Mouse (Mus musculus) fat pad, adult 2 months (tissue): ENCODE measurements around the gene Nr3c2.

Experiments used
- DNase-seq: peaks from one replicate; pipeline ENCODE4 v3.0.0-alpha.2; 2011; ENCODE audit warnings: low read depth, low spot score; ENCODE audit errors: extremely low read depth

The Nr3c2 gene

DNA sequence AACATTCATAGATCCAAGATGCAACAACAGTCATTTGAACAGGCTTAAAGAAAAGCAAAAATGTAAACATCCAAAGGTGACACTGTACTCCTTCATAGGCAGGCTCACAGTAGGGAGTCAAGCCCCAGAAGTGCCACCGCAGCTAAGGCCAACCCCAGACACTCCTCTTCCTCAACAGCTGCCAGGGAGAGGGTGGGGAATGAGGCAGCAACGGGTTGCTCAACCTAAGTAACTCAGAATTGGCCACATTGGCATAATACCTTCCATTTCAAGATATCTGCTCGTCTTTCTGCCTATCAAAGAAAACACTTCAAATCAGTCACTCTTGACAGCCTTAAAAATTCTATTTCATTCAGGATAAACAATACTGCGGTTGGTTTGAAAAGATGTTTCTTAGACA, 392.9 kb downstream of the Nr3c2 start:
- DNase-seq, result no peak

DNA sequence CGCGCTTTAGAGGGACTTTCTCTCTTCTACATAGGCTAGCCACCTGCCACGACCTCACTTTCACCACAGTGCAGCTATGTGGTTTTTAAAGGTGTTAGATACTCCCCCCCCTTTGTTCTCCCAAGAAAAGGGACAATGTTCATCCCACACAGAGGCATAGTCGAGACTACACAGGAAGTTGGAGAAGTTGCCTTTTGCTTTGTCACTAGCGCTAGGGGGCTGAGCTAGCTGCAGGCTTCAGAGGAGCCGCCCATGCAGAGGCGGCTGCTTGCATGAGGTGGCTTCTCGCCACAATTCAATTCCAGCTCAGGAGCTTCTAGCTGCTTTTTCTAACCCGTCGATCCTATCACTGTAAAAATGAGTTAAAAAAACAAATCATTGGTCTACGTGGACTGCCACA, 393.4 kb downstream of the Nr3c2 start:
- no peak for DNase-seq

DNA sequence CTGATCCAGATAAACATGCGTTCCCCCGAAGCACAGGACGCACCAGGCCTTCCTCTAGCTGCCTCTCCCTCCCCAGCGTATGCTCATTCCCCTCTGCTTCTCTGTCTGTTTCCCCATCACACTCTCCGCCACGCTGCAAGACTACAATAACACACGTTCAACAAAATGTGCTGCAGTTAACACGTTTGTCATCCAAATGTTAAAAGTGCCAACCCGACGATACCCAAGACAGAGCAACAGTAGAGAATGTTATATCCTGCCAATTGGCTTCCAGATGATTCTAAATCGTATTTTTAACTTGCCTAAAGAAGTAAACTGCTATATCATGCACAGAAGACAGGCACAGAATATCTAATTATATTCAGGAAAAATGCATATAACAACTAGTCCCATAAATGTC, 395.4 kb downstream of the Nr3c2 start:
- DNase-seq, result no peak
